In the genomic region with DNA sequence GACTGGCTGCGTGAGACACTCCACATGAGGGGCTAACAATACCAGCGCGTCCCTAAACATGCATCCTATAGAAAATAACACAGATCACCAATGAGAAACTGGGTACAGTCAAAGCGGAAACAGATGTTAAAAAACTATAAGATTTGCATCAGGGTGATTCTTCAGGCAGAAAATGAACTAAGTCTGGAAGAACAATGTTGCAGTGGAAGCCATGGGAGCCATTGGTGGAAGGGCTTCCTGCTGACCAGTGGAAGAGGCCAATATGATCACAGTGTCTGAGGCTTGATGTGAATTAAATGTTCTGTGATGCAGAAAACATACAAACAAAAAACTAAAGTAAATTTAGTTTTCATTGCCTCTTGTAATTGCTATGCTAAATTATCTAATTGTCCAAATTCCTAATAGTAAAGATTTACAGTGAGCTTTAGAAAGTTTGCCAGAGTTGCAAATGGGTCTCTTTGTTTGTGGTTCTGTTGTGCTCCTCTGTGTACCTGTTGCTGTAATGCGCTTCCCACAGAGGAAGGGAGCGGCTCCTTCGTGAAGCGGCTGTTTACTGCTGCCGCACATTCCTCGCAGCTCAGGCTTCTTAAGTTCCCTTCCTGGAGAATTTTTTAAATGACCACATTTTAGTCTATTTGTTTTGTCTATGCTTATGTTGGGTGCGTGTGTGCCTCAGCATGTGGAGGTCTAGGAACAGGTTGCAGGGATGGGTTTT, we compare ENCODE assay signal across 16 mouse cellular contexts.
"Had no signal": no experiment of that assay in that cellular context is flagged by ENCODE, and none has a peak within 500 bp of the region (broad histone marks: within the 10 kb centered on the region; RNA-seq: fewer than 3 reads in every experiment).

No protein-coding gene starts in this region.

- H3K27me3 ChIP-seq: liver, embryonic 15.5 days; megakaryocyte, embryonic 14.5 days; midbrain, embryonic 12.5 days had no signal

- H3K4me3 ChIP-seq: limb, embryonic 10.5 days; liver, embryonic 15.5 days; megakaryocyte, embryonic 14.5 days; midbrain, embryonic 12.5 days had no signal

- DNase-seq: kidney, adult 9 months; kidney, postnatal 36 days; layer of hippocampus, adult 9-11 months; lung, adult 2 months; lung, postnatal 10 days; right cerebral cortex, postnatal 4 days; spleen, adult 18-20 months; thymus, adult 2 months; thymus, postnatal 25 days had no signal

- H3K9ac ChIP-seq: liver, embryonic 15.5 days; midbrain, embryonic 12.5 days had no signal

- H3K9me3 ChIP-seq: limb, embryonic 10.5 days; liver, embryonic 15.5 days; megakaryocyte, embryonic 14.5 days; midbrain, embryonic 12.5 days had no signal

- H3K27ac ChIP-seq: kidney, postnatal 0 days; limb, embryonic 10.5 days; liver, embryonic 15.5 days; macrophage; midbrain, embryonic 12.5 days had no signal

- H3K4me2 ChIP-seq: liver, embryonic 11.5 days; liver, embryonic 15.5 days; midbrain, embryonic 12.5 days had no signal
